14 mouse cellular contexts compared by ENCODE assay signal in genomic region chr7:113619768-113620167, GRCm38 (mm10).
DNase-seq lines count a peak whose midpoint lies in the region; ATAC-seq lines count a peak whose summit lies in the region.
"Had no signal": no experiment of that assay in that cellular context is flagged by ENCODE, and none has a peak within 500 bp of the region (broad histone marks: within the 10 kb centered on the region; RNA-seq: fewer than 3 reads in every experiment).

No protein-coding gene starts in this region.

- 0 out of 2 replicates have a peak overlapping the region, but pooled peaks have one; percentile 12 for H3K27ac ChIP-seq in forebrain, embryonic 16.5 days (ENCODE audit: low read length)
- no peak overlapping the region for H3K27ac ChIP-seq in forebrain, embryonic 11.5 days (ENCODE audit: low read depth, low read length)
- H3K27ac ChIP-seq in neural tube, embryonic 14.5 days (ENCODE audit: low read depth, low read length), result no peak overlapping the region
- H3K27ac ChIP-seq: limb, embryonic 10.5 days; midbrain, embryonic 13.5 days; stomach, embryonic 15.5 days had no signal

- WGBS in forebrain, embryonic 16.5 days, result 68% methylated on average over 9 of the region's 9 CpGs
- WGBS in forebrain, embryonic 11.5 days, result 86% methylated on average over 9 of the region's 9 CpGs
- WGBS in neural tube, embryonic 14.5 days, result 63% methylated on average over 9 of the region's 9 CpGs

- no peak overlapping the region for H3K9ac ChIP-seq in forebrain, embryonic 16.5 days (replicated peaks; ENCODE audit: low read depth, low read length)
- no peak overlapping the region for H3K9ac ChIP-seq in forebrain, embryonic 11.5 days (ENCODE audit: low read length)
- no peak overlapping the region for H3K9ac ChIP-seq in neural tube, embryonic 14.5 days (replicated peaks; ENCODE audit: low read depth, low read length)
- H3K9ac ChIP-seq: liver, postnatal 0 days; midbrain, embryonic 13.5 days; stomach, embryonic 15.5 days had no signal

- H3K27me3 ChIP-seq in forebrain, embryonic 16.5 days (replicated peaks; ENCODE audit: control insufficient read depth, insufficient read depth, low read length), result no peaks in the 10 kb centered on the region
- H3K27me3 ChIP-seq in forebrain, embryonic 11.5 days (ENCODE audit: control insufficient read depth, insufficient read depth, low read length), result no peaks in the 10 kb centered on the region
- H3K27me3 ChIP-seq in neural tube, embryonic 14.5 days (ENCODE audit: control insufficient read depth, insufficient read depth, low read length), result no peaks in the 10 kb centered on the region
- H3K27me3 ChIP-seq: midbrain, embryonic 13.5 days; stomach, embryonic 15.5 days had no signal

- no peak overlapping the region for H3K4me2 ChIP-seq in forebrain, embryonic 16.5 days (ENCODE audit: low read length)
- H3K4me2 ChIP-seq in forebrain, embryonic 11.5 days (ENCODE audit: low read depth, low read length, severe bottlenecking), result no peak overlapping the region
- H3K4me2 ChIP-seq in neural tube, embryonic 14.5 days (ENCODE audit: low read depth, low read length), result no peak overlapping the region
- H3K4me2 ChIP-seq: midbrain, embryonic 13.5 days; stomach, embryonic 15.5 days had no signal

- DNase-seq in forebrain, embryonic 11.5 days (ENCODE audit: low spot score), result no peak
- DNase-seq in frontal cortex, adult 2 months (ENCODE audit: extremely low spot score in 1 of 2, low spot score in 1 of 2), result peak; percentile 37 to 47
- peak; percentile 63 for DNase-seq in layer of hippocampus, adult 9-11 months
- no peak for DNase-seq in kidney, postnatal 10 days
- no peak for DNase-seq in thymus, postnatal 25 days
- DNase-seq in urinary bladder, adult 18-20 months (ENCODE audit: low spot score in 2 of 2), result no peak
- DNase-seq: adrenal gland, postnatal 36 days; liver, postnatal 0 days had no signal

- no peaks in the 10 kb centered on the region for H3K9me3 ChIP-seq in forebrain, embryonic 16.5 days (ENCODE audit: control insufficient read depth, low read length)
- H3K9me3 ChIP-seq in forebrain, embryonic 11.5 days (ENCODE audit: control insufficient read depth, low read length), result no peaks in the 10 kb centered on the region
- no peaks in the 10 kb centered on the region for H3K9me3 ChIP-seq in neural tube, embryonic 14.5 days (ENCODE audit: control insufficient read depth, low read length)
- H3K9me3 ChIP-seq: limb, embryonic 10.5 days; midbrain, embryonic 13.5 days; stomach, embryonic 15.5 days had no signal

- H3K4me3 ChIP-seq in forebrain, embryonic 16.5 days (replicated peaks; ENCODE audit: low read length), result no peak overlapping the region
- no peak overlapping the region for H3K4me3 ChIP-seq in forebrain, embryonic 11.5 days (ENCODE audit: low read depth, low read length)
- H3K4me3 ChIP-seq in neural tube, embryonic 14.5 days (ENCODE audit: low read depth, low read length), result no peak overlapping the region
- H3K4me3 ChIP-seq: limb, embryonic 10.5 days; midbrain, embryonic 13.5 days; stomach, embryonic 15.5 days had no signal

- H3K4me1 ChIP-seq in forebrain, embryonic 16.5 days (replicated peaks; ENCODE audit: control insufficient read depth, insufficient read depth, low read length), result peaks cover 3% of the 10 kb centered on the region; the same call in 1 of the 2 replicates
- no peaks in the 10 kb centered on the region for H3K4me1 ChIP-seq in forebrain, embryonic 11.5 days (replicated peaks; ENCODE audit: control insufficient read depth, insufficient read depth, low read length)
- peaks cover 6% of the 10 kb centered on the region; the same call in 1 of the 2 replicates for H3K4me1 ChIP-seq in neural tube, embryonic 14.5 days (ENCODE audit: control insufficient read depth, insufficient read depth, low read length)
- H3K4me1 ChIP-seq: stomach, embryonic 15.5 days had no signal

- no peaks in the 10 kb centered on the region for H3K36me3 ChIP-seq in forebrain, embryonic 16.5 days (ENCODE audit: control insufficient read depth, insufficient read depth)
- no peaks in the 10 kb centered on the region for H3K36me3 ChIP-seq in forebrain, embryonic 11.5 days (ENCODE audit: control insufficient read depth, insufficient read depth, low read length)
- no peaks in the 10 kb centered on the region for H3K36me3 ChIP-seq in neural tube, embryonic 14.5 days (ENCODE audit: control insufficient read depth, insufficient read depth, low read length)
- H3K36me3 ChIP-seq: limb, embryonic 10.5 days; midbrain, embryonic 13.5 days; stomach, embryonic 15.5 days had no signal

- ATAC-seq in forebrain, embryonic 16.5 days, result peak; percentile 62; the same call in 1 of the 2 replicates
- no peak for ATAC-seq in forebrain, embryonic 11.5 days (replicated peaks; ENCODE audit: low FRiP score)
- ATAC-seq in neural tube, embryonic 14.5 days (ENCODE audit: low read depth), result peak; percentile 54
- ATAC-seq: inflammation-experienced regulatory T-cells, adult 6 months; liver, postnatal 0 days; midbrain, embryonic 13.5 days had no signal

Comparison
In these comparisons a context has a peak if more than half of its experiments do, and no peak if none do; other contexts are left out.
1. DNase-seq: peak in frontal cortex, adult 2 months (2 of 2) and layer of hippocampus, adult 9-11 months (single experiment); none in forebrain, embryonic 11.5 days (single experiment), kidney, postnatal 10 days (single experiment), thymus, postnatal 25 days (single experiment) and urinary bladder, adult 18-20 months (0 of 2).